Mouse (Mus musculus) heart, adult 2 months (tissue): ENCODE results near the gene Prap1.

Experiments used
- CTCF ChIP-seq: fragments of 200-600 bp; IDR thresholded peaks from 2 replicates; pipeline ENCODE4 v1.8.1; 2022; ENCODE audit warnings: antibody characterized with exemption, mild to moderate bottlenecking, moderate library complexity
- EP300 ChIP-seq: fragments of 200-500 bp; IDR thresholded peaks from 2 replicates; pipeline ENCODE4 v1.6.1; 2011; ENCODE audit warnings: low read depth, low read length, control low read depth; ENCODE audit not compliant: insufficient read depth

GRCm38 (mm10) chr7:140061832-140062130 lies 31.4 kb upstream of the Prap1 start:
- TF ChIP-seq CTCF (no peak), EP300 (no peak)
